Mouse (Mus musculus) erythroid progenitor cell, adult 5-6 weeks (primary cell): ENCODE measurements around the gene Pafah1b3. TPM values are rescaled to one million over a fixed set of nuclear protein-coding genes. Genes with fewer than 3 reads are reported as not detected.
"Not testable (repeated sequence)": the region's sequence is repeated elsewhere in the genome, so short reads cannot be mapped to it uniquely, and the experiment has no call there.

Source experiments
- ATAC-seq: replicated peaks from 2 replicates; pipeline ENCODE4 v1.8.0; 2016; ENCODE audit warnings: moderate number of reproducible peaks, mild to moderate bottlenecking, moderate TSS enrichment, inconsistent platforms; ENCODE audit not compliant: poor library complexity, low FRiP score, severe bottlenecking
- total RNA-seq, 2 experiments: library from RNA; stranded (forward) in 1 of 2; stranded (reverse) in 1 of 2; fragments of 150-400 nt in 1 of 2; fragments of 186-747, 209-891 nt in 1 of 2; gene quantifications; 2 replicates each; pipeline versions ENCODE4 v1.2.3 to v1.2.4; 2015 to 2017; ENCODE audit warnings: low replicate concordance in 2 of 2

Gene Pafah1b3
- 20.2 and 26.8 TPM in 2 replicates for total RNA-seq (2015; ENCODE audit: low replicate concordance)
- 8.9 and 17.3 TPM in 2 replicates for total RNA-seq (2017; ENCODE audit: low replicate concordance)

- ATAC-seq = peak; percentile 46; the same call in 1 of the 2 replicates
Measured at GRCm38 (mm10) chr7:25297454-25298325, at the start of gene Pafah1b3. Pafah1b3 (minus strand) TSS chr7:25297986.

DNA sequence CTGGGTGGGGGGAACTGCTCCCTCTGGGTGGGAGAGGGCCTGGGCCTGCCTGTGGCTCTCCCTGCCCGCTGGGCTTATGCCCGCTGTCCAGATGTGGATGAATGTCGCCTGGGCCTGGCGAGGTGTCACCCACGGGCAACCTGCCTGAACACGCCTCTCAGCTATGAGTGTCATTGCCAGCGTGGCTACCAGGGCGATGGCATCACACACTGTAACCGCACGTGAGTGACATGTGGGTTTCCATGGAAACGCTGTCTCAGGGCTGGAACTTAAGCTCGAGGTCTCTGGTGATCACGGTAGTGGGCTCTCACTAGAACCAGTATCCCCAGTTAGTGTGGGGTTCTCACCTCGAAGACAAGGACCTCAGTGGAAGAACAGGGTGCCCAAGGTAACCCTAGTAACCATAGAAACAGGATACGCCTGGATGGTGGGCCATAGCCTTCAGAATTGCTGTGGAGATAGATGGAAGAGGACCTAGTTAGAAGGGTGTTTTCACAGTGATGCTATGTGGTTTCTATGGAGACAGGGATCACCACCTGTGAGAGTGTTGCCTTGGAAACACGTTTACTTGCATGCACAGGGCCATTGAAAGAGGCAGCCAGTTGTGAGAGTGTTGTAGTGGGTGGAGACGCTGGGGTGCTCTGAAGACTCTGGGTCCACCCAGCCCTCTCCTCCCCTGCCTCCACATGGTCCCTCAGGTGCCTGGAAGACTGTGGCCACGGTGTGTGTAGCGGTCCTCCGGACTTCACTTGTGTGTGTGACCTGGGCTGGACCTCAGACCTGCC lies 43.4 kb upstream of the Pafah1b3 start:
- ATAC-seq = no peak

GRCm38 (mm10) chr7:25339329-25339728 lies 41.5 kb upstream of the Pafah1b3 start:
- ATAC-seq = no peak

GRCm38 (mm10) chr7:25334472-25334871 lies 36.7 kb upstream of the Pafah1b3 start:
- no peak for ATAC-seq

- peak; percentile 72 for ATAC-seq
Measured at GRCm38 (mm10) chr7:25333596-25334307, 36.0 kb upstream of the Pafah1b3 start.

DNA sequence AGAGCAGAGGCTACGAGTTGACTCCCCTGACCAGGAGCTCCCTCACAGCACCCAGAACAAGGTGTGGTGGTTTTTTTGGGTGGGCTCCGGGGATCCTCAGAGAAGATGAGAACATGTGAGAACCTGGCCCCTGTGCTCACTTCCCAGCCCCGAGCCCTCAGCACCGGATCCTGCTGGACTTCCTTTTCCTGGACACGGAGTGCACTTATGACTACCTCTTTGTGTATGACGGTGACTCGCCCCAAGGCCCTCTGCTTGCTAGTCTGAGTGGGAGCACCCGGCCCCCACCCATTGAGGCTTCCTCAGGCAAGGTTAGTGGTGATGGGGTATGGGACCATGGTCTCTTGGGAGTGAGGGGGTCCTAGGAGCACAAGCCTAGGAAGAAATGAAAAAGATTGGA lies 28.4 kb upstream of the Pafah1b3 start:
- ATAC-seq = no peak

DNA sequence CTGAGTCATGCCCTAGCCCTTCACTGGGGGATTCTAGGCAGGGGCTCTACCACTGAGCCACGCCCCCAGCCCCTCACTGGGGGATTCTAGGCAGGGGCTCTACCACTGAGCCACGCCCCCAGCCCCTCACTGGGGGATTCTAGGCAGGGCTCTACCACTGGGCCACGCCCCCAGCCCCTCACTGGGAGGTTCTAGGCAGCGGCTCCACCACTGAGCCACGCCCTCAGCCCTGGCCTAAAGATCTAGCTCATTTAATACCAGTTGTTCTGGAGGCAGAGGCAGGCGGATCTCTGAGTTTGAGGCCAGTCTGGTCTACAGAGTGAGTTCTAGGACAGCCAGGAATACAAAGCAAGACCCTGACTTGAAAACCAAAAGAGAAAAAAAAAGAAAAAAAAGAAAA lies 27.6 kb upstream of the Pafah1b3 start:
- not testable (repeated sequence) for ATAC-seq

GRCm38 (mm10) chr7:25323219-25323618 lies 25.4 kb upstream of the Pafah1b3 start:
- no peak for ATAC-seq

- no peak for ATAC-seq
Measured at GRCm38 (mm10) chr7:25322058-25322484, 24.3 kb upstream of the Pafah1b3 start.

- ATAC-seq = no peak
Measured at GRCm38 (mm10) chr7:25317446-25317999, 19.7 kb upstream of the Pafah1b3 start.

- ATAC-seq = peak; percentile 68
Measured at GRCm38 (mm10) chr7:25316532-25317445, 19.0 kb upstream of the Pafah1b3 start, which contains the start of gene Megf8. Megf8 (plus strand) TSS chr7:25317164.

- no peak for ATAC-seq
Measured at GRCm38 (mm10) chr7:25315306-25316041, 17.7 kb upstream of the Pafah1b3 start.

- ATAC-seq = no peak
Measured at GRCm38 (mm10) chr7:25314606-25315305, 17.0 kb upstream of the Pafah1b3 start.

DNA sequence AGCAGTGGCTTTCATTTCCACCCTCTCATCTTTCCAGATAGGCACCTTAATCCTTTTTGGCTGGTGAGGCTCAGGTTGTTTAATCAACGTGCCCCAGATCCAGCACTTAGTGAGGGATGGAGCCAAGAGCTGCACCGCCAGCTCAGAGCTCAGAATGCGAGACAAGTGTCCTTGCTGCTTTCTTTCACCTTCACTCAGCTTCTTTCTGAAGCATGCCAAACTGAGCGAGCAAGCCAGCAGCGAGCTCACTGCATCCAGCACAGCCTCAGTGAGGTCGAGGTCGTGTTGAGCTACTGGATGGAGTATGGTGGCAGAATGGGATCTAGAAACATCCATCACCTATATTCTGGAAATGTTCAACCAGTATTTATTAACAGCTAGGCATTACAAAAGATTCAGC lies 15.5 kb upstream of the Pafah1b3 start:
- ATAC-seq = no peak

GRCm38 (mm10) chr7:25311193-25311592 lies 13.4 kb upstream of the Pafah1b3 start:
- no peak for ATAC-seq

GRCm38 (mm10) chr7:25309425-25309824 lies 11.6 kb upstream of the Pafah1b3 start:
- ATAC-seq = no peak

DNA sequence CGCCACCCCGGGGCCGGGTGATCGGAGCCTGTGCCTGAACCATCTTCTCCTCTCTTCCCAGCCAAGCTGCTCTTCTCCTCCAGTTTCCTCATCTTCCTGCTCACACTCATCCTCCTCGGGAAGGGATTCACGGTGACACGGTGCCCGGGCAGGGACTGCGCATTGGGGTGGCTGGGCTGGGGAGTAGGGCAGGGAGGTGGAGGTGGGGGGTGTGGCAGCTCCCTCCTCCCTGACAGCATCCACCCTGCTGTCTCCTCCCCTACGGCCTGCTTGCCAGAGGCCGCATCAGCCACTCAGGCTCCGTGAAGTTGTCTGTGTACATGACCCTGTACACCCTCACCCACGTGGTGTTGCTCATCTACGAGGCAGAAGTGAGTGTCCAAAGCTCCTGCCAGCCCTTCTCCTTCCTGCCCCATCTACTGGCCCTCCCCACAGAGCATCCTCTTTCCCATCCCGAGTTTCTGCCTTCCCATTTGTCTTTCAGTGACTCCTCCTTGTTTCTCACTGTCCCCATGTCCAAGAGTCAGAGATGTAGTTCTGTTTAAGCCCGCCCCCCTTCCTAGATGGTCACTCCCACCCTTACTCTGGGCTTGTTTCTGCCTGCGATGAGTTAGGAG lies 11.0 kb upstream of the Pafah1b3 start:
- no peak for ATAC-seq
